Mouse (Mus musculus): ENCODE results near the gene Aebp1. TPM values are rescaled to one million over a fixed set of nuclear protein-coding genes. Genes with fewer than 3 reads are reported as not detected.
"Not testable (repeated sequence)": the region's sequence is repeated elsewhere in the genome, so short reads cannot be mapped to it uniquely, and the experiment has no call there.

Gene Aebp1
- polyA plus RNA-seq, 1 experiment from 2014 or later: 12.5 TPM

- ATAC-seq: peak; percentile 37
These were observed 24.4 kb downstream of the Aebp1 start for GRCm38 (mm10) chr11:5886187-5886586.

GRCm38 (mm10) chr11:5887250-5887649 is 25.5 kb downstream of the Aebp1 start:
- DNase-seq (ENCODE audit: low read depth, low spot score) (no peak), ATAC-seq (no peak)
- no peak for TF ChIP-seq CTCF (IDR thresholded peaks at IDR 0.05)
- in situ Hi-C loops (cut with MboI; ENCODE audit: low pct_unique_long_range_greater_than_20kb): no loop called here
- CTCF ChIA-PET: interaction anchor here (1.3 to 4.4 kb wide), 13 partner anchors 8 to 161 kb away, joined by 3 to 82 read pairs (median 9); partner anchors contain the start of genes Pold2 and Polm
- POLR2A ChIA-PET: interaction anchor here (1.1 to 1.9 kb wide), 2 partner anchors 13 to 50 kb away, joined by 3 to 7 read pairs; no protein-coding TSS in a partner anchor
- H3K27me3 ChIP-seq: no peaks in the 10 kb centered on the region

More at GRCm38 (mm10) chr11:5886187-5886586, 24.4 kb downstream of the Aebp1 start:
- no peaks in the 10 kb centered on the region for H3K27me3 ChIP-seq
- ChIA-PET POLR2A (interaction anchor here (1.0 to 1.9 kb wide), 5 partner anchors 10 to 51 kb away, joined by 3 to 7 read pairs (median 6); no protein-coding TSS in a partner anchor), CTCF (interaction anchor here (0.6 to 4.4 kb wide), 31 partner anchors 9 to 160 kb away, joined by 3 to 82 read pairs (median 5); partner anchors contain the start of genes Dbnl, Pold2 and Polm)
- in situ Hi-C loops (cut with MboI; ENCODE audit: low pct_unique_long_range_greater_than_20kb): no loop called here
- DNase-seq (ENCODE audit: low read depth, low spot score): no peak
- peak; percentile 86 for TF ChIP-seq CTCF (IDR thresholded peaks at IDR 0.05)

- ATAC-seq; DNase-seq (ENCODE audit: low read depth, low spot score); POLR2A ChIA-PET; H3K27me3 ChIP-seq; in situ Hi-C loops (cut with MboI; ENCODE audit: low pct_unique_long_range_greater_than_20kb): not testable (repeated sequence)
- CTCF ChIA-PET: interaction anchor here (1.0 to 4.4 kb wide), 4 partner anchors 8 to 54 kb away, joined by 3 to 82 read pairs (median 6); partner anchors contain the start of gene Polm
These were observed 26.8 kb downstream of the Aebp1 start for GRCm38 (mm10) chr11:5888563-5888962.

GRCm38 (mm10) chr11:5892151-5892591 is 30.4 kb downstream of the Aebp1 start:
- CTCF ChIA-PET: interaction anchor here (1.2 to 2.8 kb wide), 3 partner anchors 15 to 61 kb away, joined by 3 to 11 read pairs (median 3); partner anchors contain the start of gene Polm

GRCm38 (mm10) chr11:5892810-5893368 is 31.1 kb downstream of the Aebp1 start:
- POLR2A ChIA-PET: no interaction called here

More at GRCm38 (mm10) chr11:5892151-5892591, 30.4 kb downstream of the Aebp1 start:
- peak; percentile 52 for ATAC-seq
- POLR2A ChIA-PET: no interaction called here
- DNase-seq (ENCODE audit: low read depth, low spot score): no peak
- H3K27me3 ChIP-seq: no peaks in the 10 kb centered on the region
- in situ Hi-C loops (cut with MboI; ENCODE audit: low pct_unique_long_range_greater_than_20kb): loop anchor here (5.0 kb wide), 1 partner anchor 105 kb away; the partner anchor contains the start of gene Dbnl
- no peak for TF ChIP-seq CTCF (IDR thresholded peaks at IDR 0.05)

GRCm38 (mm10) chr11:5893807-5894206 is 32.1 kb downstream of the Aebp1 start:
- DNase-seq (ENCODE audit: low read depth, low spot score) (no peak), ATAC-seq (no peak)
- H3K27me3 ChIP-seq: no peaks in the 10 kb centered on the region
- in situ Hi-C loops (cut with MboI; ENCODE audit: low pct_unique_long_range_greater_than_20kb): loop anchor here (5.0 kb wide), 1 partner anchor 107 kb away; the partner anchor contains the start of gene Dbnl
- CTCF ChIA-PET: interaction anchor here (1.1 to 2.3 kb wide), 2 partner anchors 13 to 14 kb away, joined by 3 to 5 read pairs; no protein-coding TSS in a partner anchor
- TF ChIP-seq CTCF (IDR thresholded peaks at IDR 0.05): no peak
- POLR2A ChIA-PET: no interaction called here

More at GRCm38 (mm10) chr11:5892810-5893368, 31.1 kb downstream of the Aebp1 start:
- DNase-seq (ENCODE audit: low read depth, low spot score): no peak
- in situ Hi-C loops (cut with MboI; ENCODE audit: low pct_unique_long_range_greater_than_20kb): loop anchor here (5.0 kb wide), 1 partner anchor 106 kb away; the partner anchor contains the start of gene Dbnl
- CTCF ChIA-PET: interaction anchor here (2.8 kb wide), 1 partner anchor 56 kb away, joined by 11 read pairs; the partner anchor contains the start of gene Polm
- ATAC-seq: no peak
- no peaks in the 10 kb centered on the region for H3K27me3 ChIP-seq
- TF ChIP-seq CTCF (IDR thresholded peaks at IDR 0.05): no peak

- in situ Hi-C loops (cut with MboI; ENCODE audit: low pct_unique_long_range_greater_than_20kb): no loop called here
- no peak for TF ChIP-seq CTCF (IDR thresholded peaks at IDR 0.05)
- CTCF ChIA-PET: interaction anchor here (1.8 kb wide), 1 partner anchor 10 kb away, joined by 6 read pairs; no protein-coding TSS in a partner anchor
- DNase-seq (ENCODE audit: low read depth, low spot score): no peak
- POLR2A ChIA-PET: no interaction called here
- H3K27me3 ChIP-seq: no peaks in the 10 kb centered on the region
- ATAC-seq: no peak
These were observed 35.5 kb downstream of the Aebp1 start for GRCm38 (mm10) chr11:5897230-5897629.

GRCm38 (mm10) chr11:5897839-5898238 is 36.1 kb downstream of the Aebp1 start:
- in situ Hi-C loops (cut with MboI; ENCODE audit: low pct_unique_long_range_greater_than_20kb): no loop called here
- TF ChIP-seq CTCF (IDR thresholded peaks at IDR 0.05): no peak
- no peak for DNase-seq (ENCODE audit: low read depth, low spot score)
- no peaks in the 10 kb centered on the region for H3K27me3 ChIP-seq
- POLR2A ChIA-PET: no interaction called here
- ATAC-seq: no peak
- CTCF ChIA-PET: interaction anchor here (1.8 kb wide), 1 partner anchor 9 kb away, joined by 6 read pairs; no protein-coding TSS in a partner anchor

GRCm38 (mm10) chr11:5898531-5898930 is 36.8 kb downstream of the Aebp1 start, which contains the start of gene Myl7:
Gene Myl7 (minus strand): TSS chr11:5898782.
- DNase-seq (ENCODE audit: low read depth, low spot score) (no peak), ATAC-seq (no peak)
- no peaks in the 10 kb centered on the region for H3K27me3 ChIP-seq
- POLR2A ChIA-PET: no interaction called here
- CTCF ChIA-PET: interaction anchor here (1.8 kb wide), 1 partner anchor 8 kb away, joined by 6 read pairs; no protein-coding TSS in a partner anchor
- in situ Hi-C loops (cut with MboI; ENCODE audit: low pct_unique_long_range_greater_than_20kb): no loop called here
- no peak for TF ChIP-seq CTCF (IDR thresholded peaks at IDR 0.05)

- TF ChIP-seq CTCF (IDR thresholded peaks at IDR 0.05): no peak
- CTCF ChIA-PET: no interaction called here
- ATAC-seq: no peak
- in situ Hi-C loops (cut with MboI; ENCODE audit: low pct_unique_long_range_greater_than_20kb): no loop called here
- POLR2A ChIA-PET: no interaction called here
- no peak for DNase-seq (ENCODE audit: low read depth, low spot score)
- H3K27me3 ChIP-seq: no peaks in the 10 kb centered on the region
These were observed 37.5 kb downstream of the Aebp1 start for GRCm38 (mm10) chr11:5899286-5899685.

Measured in Patski (cell line).